ENCODE assay signal across 22 mouse cellular contexts in genomic region chr9:50106551-50106950, GRCm38 (mm10).
DNase-seq lines count a peak whose midpoint lies in the region; ATAC-seq and TF ChIP-seq lines count a peak whose summit lies in the region.
"Had no signal": no experiment of that assay in that cellular context is flagged by ENCODE, and none has a peak within 500 bp of the region (broad histone marks: within the 10 kb centered on the region; RNA-seq: fewer than 3 reads in every experiment).

No protein-coding gene starts in this region.

- 0 out of 2 replicates have a peak, but pooled peaks cover 5% of the 10 kb centered on the region for H3K4me1 ChIP-seq in hindbrain, postnatal 0 days (ENCODE audit: insufficient read depth, low read length)
- H3K4me1 ChIP-seq in hindbrain, embryonic 16.5 days (ENCODE audit: control insufficient read depth, insufficient read depth, low read depth, low read length): no peaks in the 10 kb centered on the region
- H3K4me1 ChIP-seq in midbrain, postnatal 0 days (ENCODE audit: insufficient read depth, low read length): no peaks in the 10 kb centered on the region
- H3K4me1 ChIP-seq: embryonic facial prominence, embryonic 12.5 days had no signal

- no peak overlapping the region for H3K9ac ChIP-seq in hindbrain, postnatal 0 days (replicated peaks; ENCODE audit: low read length)
- no peak overlapping the region for H3K9ac ChIP-seq in hindbrain, embryonic 16.5 days (ENCODE audit: low read depth, low read length)
- no peak overlapping the region for H3K9ac ChIP-seq in midbrain, postnatal 0 days (replicated peaks; ENCODE audit: low read length, poor library complexity, severe bottlenecking)
- H3K9ac ChIP-seq: embryonic facial prominence, embryonic 12.5 days; forebrain, embryonic 15.5 days; hindbrain, embryonic 15.5 days had no signal

- no peak overlapping the region for H3K27ac ChIP-seq in hindbrain, postnatal 0 days
- H3K27ac ChIP-seq in hindbrain, embryonic 16.5 days (ENCODE audit: low read depth, low read length): no peak overlapping the region
- H3K27ac ChIP-seq in midbrain, postnatal 0 days (ENCODE audit: low read depth, low read length): peak overlapping the region; percentile 52
- H3K27ac ChIP-seq: embryonic facial prominence, embryonic 12.5 days; forebrain, embryonic 15.5 days; hindbrain, embryonic 15.5 days; stomach, postnatal 0 days had no signal

- H3K9me3 ChIP-seq in hindbrain, postnatal 0 days (ENCODE audit: low read length): no peaks in the 10 kb centered on the region
- H3K9me3 ChIP-seq in hindbrain, embryonic 16.5 days (ENCODE audit: control insufficient read depth, low read length): no peaks in the 10 kb centered on the region
- H3K9me3 ChIP-seq in midbrain, postnatal 0 days (ENCODE audit: low read length): no peaks in the 10 kb centered on the region
- H3K9me3 ChIP-seq: embryonic facial prominence, embryonic 12.5 days; forebrain, embryonic 15.5 days; hindbrain, embryonic 15.5 days had no signal

- peak; percentile 13 for DNase-seq in embryo, embryonic 10.5 days (ENCODE audit: low spot score)
- DNase-seq in embryo, embryonic 10 days (ENCODE audit: low spot score): no peak
- peak; percentile 14 for DNase-seq in hindbrain, postnatal 0 days (ENCODE audit: low spot score)
- DNase-seq in brain, embryonic 14.5 days (ENCODE audit: low read depth): peak; percentile 70
- DNase-seq in midbrain, postnatal 0 days (ENCODE audit: low spot score): peak; percentile 13
- no peak for DNase-seq in kidney, adult 9 months
- DNase-seq in kidney, postnatal 36 days: no peak
- DNase-seq: adrenal gland, adult 8-10 months; cerebellum, adult 2 months; gastrocnemius, postnatal 36 days; heart, postnatal 36 days; kidney, postnatal 25 days; layer of hippocampus, postnatal 36 days; lung, postnatal 4 days; thymus, adult 2 months had no signal

- H3K27me3 ChIP-seq in hindbrain, postnatal 0 days (ENCODE audit: insufficient read depth, low read length): no peaks in the 10 kb centered on the region
- H3K27me3 ChIP-seq in hindbrain, embryonic 16.5 days (replicated peaks; ENCODE audit: control insufficient read depth, insufficient read depth, low read length): no peaks in the 10 kb centered on the region
- no peaks in the 10 kb centered on the region for H3K27me3 ChIP-seq in midbrain, postnatal 0 days (ENCODE audit: insufficient read depth, low read length)
- H3K27me3 ChIP-seq: embryonic facial prominence, embryonic 12.5 days; forebrain, embryonic 15.5 days; hindbrain, embryonic 15.5 days had no signal

- TF ChIP-seq POLR2A in brain, embryonic 14.5 days (IDR thresholded peaks at IDR 0.05; ENCODE audit: borderline replicate concordance, extremely low read depth, insufficient read depth, insufficient read length, poor library complexity, severe bottlenecking): no peak

- no peak overlapping the region for H3K4me2 ChIP-seq in hindbrain, postnatal 0 days (ENCODE audit: low read depth, low read length)
- H3K4me2 ChIP-seq in hindbrain, embryonic 16.5 days (ENCODE audit: low read length): no peak overlapping the region
- H3K4me2 ChIP-seq in midbrain, postnatal 0 days (ENCODE audit: low read depth, low read length, poor library complexity, severe bottlenecking): no peak overlapping the region
- H3K4me2 ChIP-seq: embryonic facial prominence, embryonic 12.5 days; forebrain, embryonic 15.5 days; hindbrain, embryonic 15.5 days had no signal

- 21% methylated on average over 4 of the region's 4 CpGs for WGBS in hindbrain, postnatal 0 days
- 13% methylated on average over 4 of the region's 4 CpGs for WGBS in hindbrain, embryonic 16.5 days
- WGBS in midbrain, postnatal 0 days: 30% methylated on average over 4 of the region's 4 CpGs

- no peaks in the 10 kb centered on the region for H3K36me3 ChIP-seq in hindbrain, postnatal 0 days (ENCODE audit: insufficient read depth, low read length)
- H3K36me3 ChIP-seq in hindbrain, embryonic 16.5 days (ENCODE audit: control insufficient read depth, insufficient read depth, low read length): no peaks in the 10 kb centered on the region
- H3K36me3 ChIP-seq in midbrain, postnatal 0 days (ENCODE audit: insufficient read depth, low read length): no peaks in the 10 kb centered on the region
- H3K36me3 ChIP-seq: embryonic facial prominence, embryonic 12.5 days; forebrain, embryonic 15.5 days; hindbrain, embryonic 15.5 days had no signal

- no peak for ATAC-seq in hindbrain, postnatal 0 days
- ATAC-seq in hindbrain, embryonic 16.5 days: no peak
- ATAC-seq in midbrain, postnatal 0 days (ENCODE audit: low FRiP score): no peak
- ATAC-seq: forebrain, embryonic 15.5 days; intestine, embryonic 16.5 days had no signal

- no peak overlapping the region for H3K4me3 ChIP-seq in hindbrain, postnatal 0 days (ENCODE audit: low read length)
- H3K4me3 ChIP-seq in hindbrain, embryonic 16.5 days (ENCODE audit: low read length): no peak overlapping the region
- H3K4me3 ChIP-seq in midbrain, postnatal 0 days (ENCODE audit: low read depth, low read length): no peak overlapping the region
- H3K4me3 ChIP-seq: embryonic facial prominence, embryonic 12.5 days; forebrain, embryonic 15.5 days; hindbrain, embryonic 15.5 days; myocyte had no signal

- TF ChIP-seq CTCF in hindbrain, postnatal 0 days (IDR thresholded peaks at IDR 0.05; ENCODE audit: low read depth): no peak
- no peak for TF ChIP-seq CTCF in brain, embryonic 14.5 days (IDR thresholded peaks at IDR 0.05; ENCODE audit: borderline replicate concordance, extremely low read depth, insufficient read depth, insufficient read length)
- TF ChIP-seq CTCF in midbrain, postnatal 0 days (IDR thresholded peaks at IDR 0.05): no peak

Comparison
In these comparisons a context has a peak if more than half of its experiments do, and no peak if none do; other contexts are left out.
1. DNase-seq: peak in embryo, embryonic 10.5 days (single experiment), hindbrain, postnatal 0 days (single experiment), brain, embryonic 14.5 days (single experiment) and midbrain, postnatal 0 days (single experiment); none in embryo, embryonic 10 days (single experiment), kidney, adult 9 months (single experiment) and kidney, postnatal 36 days (0 of 2).